Mouse (Mus musculus) megakaryocyte, embryonic 14.5 days (primary cell): ENCODE results near the gene Caskin2. TPM values are rescaled to one million over a fixed set of nuclear protein-coding genes. Genes with fewer than 3 reads are reported as not detected.

ENCODE experiments used
- H3K27me3 ChIP-seq: replicated peaks from 2 replicates; pipeline ENCODE3; 2012; ENCODE audit warnings: inconsistent platforms
- H3K36me3 ChIP-seq: replicated peaks from 2 replicates; pipeline ENCODE3; 2012; ENCODE audit warnings: low read length, inconsistent platforms, mixed read lengths
- H3K4me1 ChIP-seq: 2 replicates; pipeline ENCODE4 v1.6.1; 2012; ENCODE audit warnings: inconsistent platforms
- H3K4me3 ChIP-seq: replicated peaks from 2 replicates; pipeline ENCODE3; 2012; ENCODE audit warnings: moderate library complexity, mild to moderate bottlenecking, inconsistent platforms
- H3K9me3 ChIP-seq: 2 replicates; pipeline ENCODE4 v1.6.1; 2012; ENCODE audit warnings: inconsistent platforms
- FLI1 ChIP-seq: IDR thresholded peaks from 2 replicates; pipeline ENCODE4 v1.6.1; 2012; ENCODE audit warnings: low read length, inconsistent platforms, mixed read lengths
- GATA1 ChIP-seq: IDR thresholded peaks from 3 replicates; pipeline ENCODE4 v1.6.1; 2012; ENCODE audit warnings: mixed read lengths, low read length, inconsistent platforms, borderline replicate concordance
- polyA plus RNA-seq: library from polyadenylated mRNA; stranded (reverse); fragments of >175 nt; gene quantifications from 2 replicates; pipeline ENCODE4 v1.2.3, GENCODE M21; 2012; ENCODE audit warnings: low replicate concordance; ENCODE audit not compliant: insufficient read depth

The Caskin2 gene
- polyA plus RNA-seq, 1 experiment, result 3.0 TPM

DNA sequence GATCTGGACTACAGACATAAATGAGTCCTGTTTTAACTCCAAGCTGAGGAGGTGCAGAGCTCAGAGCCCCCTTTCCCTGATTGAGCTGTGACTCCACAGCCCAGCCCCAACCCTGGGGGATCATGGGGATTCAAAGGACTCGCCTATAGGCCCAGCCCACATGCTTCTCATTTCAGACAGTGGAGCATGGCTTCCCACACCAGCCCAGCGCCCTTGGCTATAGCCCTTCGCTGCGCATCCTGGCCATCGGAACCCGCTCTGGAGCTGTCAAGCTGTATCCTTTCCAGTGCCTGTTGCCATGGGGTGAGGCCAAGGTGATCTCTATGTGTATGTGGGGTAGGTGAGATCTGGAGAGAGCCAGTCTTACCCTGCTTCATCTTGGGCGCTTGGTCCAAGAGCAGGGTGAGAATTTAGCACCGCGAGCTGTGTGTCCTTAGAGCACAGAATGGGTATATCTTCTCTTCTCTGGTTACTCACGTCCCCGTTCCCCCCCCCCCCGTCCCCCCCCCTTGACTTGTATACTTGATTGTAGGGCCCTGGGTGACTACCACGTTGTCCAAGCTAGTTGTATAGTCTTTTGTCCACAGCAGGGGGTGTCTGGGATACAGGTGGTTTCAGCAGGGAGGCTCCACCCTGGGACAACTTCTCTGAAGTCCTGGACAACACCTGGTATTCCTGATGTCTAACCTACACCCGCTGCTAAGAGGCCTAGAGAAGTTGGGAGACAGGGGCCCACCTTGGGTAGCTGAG, 29.9 kb upstream of the Caskin2 start:
- peaks cover 45% of the 10 kb centered on the region for H3K4me1 ChIP-seq
- peaks cover 6% of the 10 kb centered on the region for H3K36me3 ChIP-seq
- TF ChIP-seq GATA1, result no peak
- no peak for TF ChIP-seq FLI1
- peaks cover 19% of the 10 kb centered on the region for H3K27me3 ChIP-seq
- no peak overlapping the region for H3K4me3 ChIP-seq
- H3K9me3 ChIP-seq, result no peaks in the 10 kb centered on the region

DNA sequence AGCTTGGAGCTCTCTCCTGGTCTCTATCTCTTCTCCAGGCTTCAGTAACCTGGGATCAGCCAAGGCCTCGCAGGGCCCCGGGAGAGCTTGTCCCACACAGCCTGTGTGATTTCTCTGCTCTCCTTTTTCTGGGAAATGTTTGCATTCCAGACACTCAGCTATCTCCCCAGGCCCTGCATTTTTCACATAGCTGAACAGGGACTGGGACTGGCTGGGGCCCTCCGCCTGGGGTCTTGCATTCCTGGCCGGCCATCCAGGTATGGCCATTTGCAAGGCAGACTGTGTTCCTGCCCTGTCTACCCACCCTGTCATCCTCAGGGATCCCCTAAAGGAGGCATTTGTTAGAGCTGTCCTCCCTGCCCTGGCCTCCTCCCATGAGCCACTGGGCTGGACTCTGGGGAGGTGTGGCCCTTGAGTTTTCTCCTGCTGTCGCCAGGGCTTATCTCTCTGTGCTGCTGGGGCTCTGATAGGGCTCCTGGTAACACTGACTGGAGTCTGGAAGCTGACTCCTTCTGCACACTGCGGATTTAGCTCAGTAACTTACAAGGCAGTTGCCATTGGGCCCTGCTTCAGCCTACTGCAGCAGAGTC, 28.6 kb upstream of the Caskin2 start:
- no peaks in the 10 kb centered on the region for H3K9me3 ChIP-seq
- H3K4me3 ChIP-seq, result peak overlapping the region; percentile 72
- H3K36me3 ChIP-seq, result peaks cover 6% of the 10 kb centered on the region
- peaks cover 45% of the 10 kb centered on the region for H3K4me1 ChIP-seq
- TF ChIP-seq FLI1 (no peak), GATA1 (no peak)
- H3K27me3 ChIP-seq, result peaks cover 28% of the 10 kb centered on the region

DNA sequence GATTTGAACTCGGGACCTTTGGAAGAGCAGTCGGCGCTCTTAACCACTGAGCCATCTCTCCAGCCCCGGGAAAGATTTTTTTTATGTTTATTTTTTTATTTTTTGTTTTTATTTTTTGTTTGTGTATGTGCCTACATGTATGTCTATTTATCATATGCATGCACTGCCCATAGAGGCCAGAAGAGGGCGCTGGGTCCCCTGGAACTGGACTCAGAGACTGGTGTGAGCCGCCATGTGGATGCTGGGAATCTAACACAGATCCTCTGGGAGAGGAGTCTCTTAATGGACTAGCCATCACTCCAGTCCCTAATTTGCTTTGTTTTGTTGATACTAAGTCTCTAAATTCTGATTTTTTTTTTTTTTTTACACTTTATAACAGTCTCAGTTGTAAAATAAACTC, 27.6 kb upstream of the Caskin2 start:
- H3K36me3 ChIP-seq, result peaks cover 6% of the 10 kb centered on the region
- H3K4me1 ChIP-seq, result peaks cover 45% of the 10 kb centered on the region
- H3K27me3 ChIP-seq, result peaks cover 38% of the 10 kb centered on the region
- no peaks in the 10 kb centered on the region for H3K9me3 ChIP-seq
- no peak for TF ChIP-seq GATA1
- no peak for TF ChIP-seq FLI1
- H3K4me3 ChIP-seq, result no peak overlapping the region

DNA sequence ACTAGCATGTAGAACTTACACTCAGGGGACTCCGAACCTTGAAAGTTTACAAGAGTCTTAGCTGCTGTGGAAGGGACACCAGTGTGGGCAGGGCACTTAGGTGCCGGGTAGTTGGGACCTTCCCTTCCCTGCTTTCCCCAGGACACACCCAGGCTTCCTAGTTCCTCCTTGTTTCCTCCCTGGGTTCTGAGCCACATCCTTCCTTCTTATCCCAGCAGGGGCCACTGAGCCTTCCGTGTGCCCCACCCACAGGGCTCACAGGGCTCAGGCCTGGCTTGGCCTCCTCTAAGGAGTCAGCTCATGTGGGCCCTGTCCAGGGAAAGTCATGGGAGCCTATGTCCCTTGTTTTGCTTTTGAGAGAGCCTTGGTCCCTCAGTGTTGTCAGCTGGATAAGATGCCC, 26.3 kb upstream of the Caskin2 start:
- Histone ChIP-seq H3K9me3 (no peaks in the 10 kb centered on the region), H3K36me3 (no peaks in the 10 kb centered on the region)

DNA sequence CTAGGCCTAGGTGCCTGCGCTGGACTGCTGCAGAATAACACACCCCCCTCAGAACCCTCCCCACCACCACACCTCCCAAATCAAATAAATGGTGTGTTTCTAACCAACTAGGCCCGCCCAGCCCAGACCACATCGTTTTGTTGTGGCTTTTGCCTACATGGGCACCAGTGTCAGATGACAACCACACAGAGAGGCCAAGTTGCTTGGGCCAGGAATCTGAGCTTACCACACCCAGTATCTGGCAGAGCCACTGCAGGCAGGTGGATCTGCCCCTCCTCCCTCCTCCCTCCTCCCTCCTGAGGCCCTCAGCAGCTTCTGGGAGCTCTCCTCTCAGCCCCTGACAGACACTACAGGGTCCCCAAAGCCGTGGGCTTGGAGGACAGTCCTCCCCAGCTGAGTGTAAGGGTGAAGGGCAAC, 25.5 kb upstream of the Caskin2 start:
- Histone ChIP-seq H3K27me3 (peaks cover 45% of the 10 kb centered on the region), H3K4me1 (peaks cover 30% of the 10 kb centered on the region), H3K9me3 (no peaks in the 10 kb centered on the region), H3K36me3 (no peaks in the 10 kb centered on the region), H3K4me3 (no peak overlapping the region)
- TF ChIP-seq GATA1, result no peak
- no peak for TF ChIP-seq FLI1

More for the DNA sequence above, 26.3 kb upstream of the Caskin2 start:
- Histone ChIP-seq H3K4me1 (peaks cover 38% of the 10 kb centered on the region), H3K4me3 (no peak overlapping the region), H3K27me3 (peaks cover 45% of the 10 kb centered on the region)
- no peak for TF ChIP-seq GATA1
- TF ChIP-seq FLI1, result no peak

DNA sequence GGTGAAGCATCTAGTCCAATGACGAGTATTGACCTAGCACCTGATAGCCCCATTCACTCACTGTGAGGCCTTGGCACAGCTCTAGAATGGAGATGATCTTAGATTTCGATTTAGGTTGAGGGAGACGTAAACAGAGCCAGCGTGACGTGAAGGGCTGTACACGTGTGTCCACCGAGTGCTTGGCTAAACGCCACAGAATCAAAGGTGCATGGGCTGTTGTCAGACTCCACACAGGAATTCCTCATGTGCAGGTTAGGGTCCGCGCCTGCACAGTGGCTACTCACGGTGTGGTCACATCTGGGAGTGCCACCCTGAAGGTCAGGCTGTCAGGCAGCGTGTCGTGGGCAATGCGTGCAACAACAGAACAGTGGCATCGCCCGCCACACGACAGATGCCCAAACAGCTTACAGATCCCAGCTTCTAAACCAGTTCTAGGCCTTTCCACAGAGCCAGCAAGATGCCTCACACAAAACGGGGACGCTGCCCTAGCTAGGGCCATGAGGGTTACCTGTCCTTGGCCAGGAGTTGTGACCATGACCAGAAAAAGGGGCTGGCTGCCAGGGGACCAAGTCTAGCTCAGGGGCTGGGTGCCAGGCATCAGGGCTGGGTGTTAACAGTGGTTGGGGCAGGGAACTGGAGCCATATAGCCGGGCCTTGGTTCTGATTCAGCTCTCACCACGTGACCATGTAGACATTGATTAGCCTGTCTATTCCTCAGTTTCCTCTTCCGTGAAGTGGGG, 24.3 kb upstream of the Caskin2 start:
- Histone ChIP-seq H3K27me3 (peaks cover 48% of the 10 kb centered on the region), H3K4me3 (no peak overlapping the region), H3K9me3 (no peaks in the 10 kb centered on the region), H3K4me1 (peaks cover 33% of the 10 kb centered on the region), H3K36me3 (no peaks in the 10 kb centered on the region)
- TF ChIP-seq FLI1 (no peak), GATA1 (no peak)

DNA sequence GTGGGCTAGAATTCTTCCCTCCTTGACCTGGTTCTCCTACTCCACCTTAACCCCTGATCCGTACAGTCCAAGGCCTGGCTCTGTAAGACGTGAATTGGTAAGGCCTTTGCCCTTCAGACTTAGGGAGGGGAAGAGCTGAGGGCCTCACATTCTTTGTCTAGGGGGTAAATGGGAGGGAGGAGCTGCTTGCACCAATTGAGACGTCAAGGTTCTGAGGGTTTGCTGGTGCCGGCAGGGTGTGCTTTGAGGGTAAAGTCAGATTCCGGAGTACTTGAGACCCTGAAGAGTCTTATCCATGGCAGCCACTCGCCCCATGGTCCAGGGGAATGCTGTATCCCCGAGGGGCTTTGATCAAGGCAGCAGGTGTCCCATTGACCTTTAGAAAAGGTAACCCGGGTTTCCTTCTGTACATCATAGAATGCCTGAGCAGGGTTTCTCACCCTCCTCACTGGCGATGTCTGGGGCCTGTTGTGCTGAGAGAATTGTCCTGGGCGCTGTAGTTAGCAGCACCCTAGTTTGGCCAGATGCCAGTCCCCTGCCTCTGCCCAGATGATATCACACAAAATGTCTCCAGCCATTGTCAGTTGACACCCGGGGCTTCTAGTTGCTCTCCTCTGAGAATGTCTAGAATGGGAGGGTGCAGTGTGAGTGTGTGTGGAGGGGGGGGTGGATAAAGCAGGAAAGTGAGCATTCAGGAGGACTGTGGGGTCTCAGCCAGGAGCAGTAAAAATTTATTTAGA, 23.4 kb upstream of the Caskin2 start:
- TF ChIP-seq FLI1, result no peak
- TF ChIP-seq GATA1, result no peak
- Histone ChIP-seq H3K27me3 (peaks cover 53% of the 10 kb centered on the region), H3K4me3 (no peak overlapping the region), H3K4me1 (peaks cover 33% of the 10 kb centered on the region), H3K9me3 (no peaks in the 10 kb centered on the region), H3K36me3 (no peaks in the 10 kb centered on the region)

DNA sequence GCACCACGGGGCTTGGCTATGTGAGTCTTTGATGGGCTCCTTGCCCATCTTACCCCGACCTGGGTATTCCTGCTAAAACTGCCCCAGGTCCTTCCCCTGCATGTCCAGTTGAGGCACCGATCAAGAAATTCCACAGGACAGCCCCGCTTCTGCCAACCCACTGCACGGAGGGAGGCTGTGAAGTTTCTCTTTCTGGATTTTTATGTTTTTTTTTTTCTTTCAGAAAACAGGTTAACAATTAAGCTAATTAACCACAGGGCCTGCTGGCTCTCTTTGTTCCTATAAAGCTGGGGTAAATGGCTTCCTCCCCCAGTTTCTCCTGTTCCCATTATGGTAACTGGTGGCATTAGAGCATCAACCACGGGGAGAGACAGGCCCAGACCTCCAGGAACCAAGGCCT, 20.6 kb upstream of the Caskin2 start:
- Histone ChIP-seq H3K4me1 (peaks cover 43% of the 10 kb centered on the region), H3K36me3 (no peaks in the 10 kb centered on the region), H3K27me3 (peaks cover 67% of the 10 kb centered on the region), H3K4me3 (no peak overlapping the region), H3K9me3 (no peaks in the 10 kb centered on the region)
- no peak for TF ChIP-seq GATA1
- no peak for TF ChIP-seq FLI1

DNA sequence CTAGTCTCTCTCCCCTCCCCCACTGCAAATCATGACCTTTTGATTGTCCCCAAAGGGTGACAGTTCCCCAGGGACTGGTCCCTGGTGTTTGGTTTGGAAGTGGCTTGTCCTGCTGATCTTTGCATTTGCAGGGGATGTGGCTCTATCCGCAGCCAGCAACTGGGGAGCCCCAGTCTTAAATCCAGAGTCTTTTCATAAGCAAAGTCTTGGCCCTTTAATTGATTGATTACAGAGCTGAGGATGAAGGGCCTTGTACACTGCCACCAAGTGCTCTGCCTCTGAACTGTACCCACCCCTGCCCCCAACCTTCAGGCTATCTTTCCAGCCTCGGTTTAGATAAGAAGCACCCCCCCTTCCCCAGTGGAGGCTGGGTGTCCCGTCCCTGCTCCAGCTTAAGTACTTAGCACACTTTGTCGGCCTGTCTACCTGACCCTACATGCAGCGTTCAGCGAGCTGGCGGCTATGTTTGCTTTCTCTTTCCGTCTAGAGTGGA, 19.6 kb upstream of the Caskin2 start:
- Histone ChIP-seq H3K36me3 (no peaks in the 10 kb centered on the region), H3K27me3 (peaks cover 70% of the 10 kb centered on the region), H3K4me3 (no peak overlapping the region), H3K4me1 (peaks cover 40% of the 10 kb centered on the region), H3K9me3 (no peaks in the 10 kb centered on the region)
- no peak for TF ChIP-seq GATA1
- no peak for TF ChIP-seq FLI1
